Mouse (Mus musculus) forebrain, embryonic 10.5 days (tissue): ENCODE results near the gene Pvr. TPM values are rescaled to one million over a fixed set of nuclear protein-coding genes. Genes with fewer than 3 reads are reported as not detected.

Experiments used
- DNase-seq: peaks from one replicate; pipeline ENCODE4 v3.0.0-alpha.2; 2017; ENCODE audit warnings: low spot score; ENCODE audit errors: extremely low spot score
- H3K27ac ChIP-seq: fragments of 300-500 bp; sonication (generic); 2 replicates; pipeline ENCODE4 v1.5.1; 2016; ENCODE audit warnings: mild to moderate bottlenecking
- H3K27me3 ChIP-seq: fragments of 300-500 bp; sonication (generic); 2 replicates; pipeline ENCODE4 v1.6.1; 2016; ENCODE audit warnings: mild to moderate bottlenecking; ENCODE audit not compliant: poor library complexity, severe bottlenecking
- H3K36me3 ChIP-seq: fragments of 300-500 bp; sonication (generic); replicated peaks from 2 replicates; pipeline ENCODE4 v1.6.1; 2016; ENCODE audit warnings: mild to moderate bottlenecking, moderate library complexity
- H3K4me1 ChIP-seq: fragments of 300-500 bp; sonication (generic); 2 replicates; pipeline ENCODE4 v1.6.1; 2016
- H3K4me3 ChIP-seq: fragments of 300-500 bp; sonication (generic); 2 replicates; pipeline ENCODE4 v1.5.1; 2016; ENCODE audit warnings: mild to moderate bottlenecking, moderate library complexity
- H3K9me3 ChIP-seq: fragments of 300-500 bp; sonication (generic); 2 replicates; pipeline ENCODE4 v1.6.1; 2016; ENCODE audit warnings: mild to moderate bottlenecking, moderate library complexity
- WGBS: fragments of 180-500 bp; shearing (Covaris S2); methylation state at CpG from one replicate; pipeline ENCODE4 v1.1.7; 2016; 5-methylcytosine and 5-hydroxymethylcytosine counted together
- polyA plus RNA-seq: library from polyadenylated mRNA; unstranded; fragments of >200 nt; fragmentation: Nextera tagmentation; extraction: Ambion mirVana; gene quantifications from 2 replicates; pipeline ENCODE4 v1.2.1, GENCODE M21; 2016

Gene Pvr
- polyA plus RNA-seq, 1 experiment from 2014 or later, result 4.8 TPM

- H3K27ac ChIP-seq, result no peak overlapping the region
- no peak overlapping the region for H3K4me3 ChIP-seq
- DNase-seq, result no peak
- H3K4me1 ChIP-seq, result peaks cover 22% of the 10 kb centered on the region
- peaks cover 5% of the 10 kb centered on the region; the same call in 1 of the 2 replicates for H3K9me3 ChIP-seq
- no peaks in the 10 kb centered on the region for H3K36me3 ChIP-seq
- H3K27me3 ChIP-seq, result no peaks in the 10 kb centered on the region
- WGBS, result 77% methylated on average over 12 of the region's 12 CpGs
These were observed 28.0 kb upstream of the Pvr start for GRCm38 (mm10) chr7:19948956-19949355.

GRCm38 (mm10) chr7:19945821-19946515 is 25.0 kb upstream of the Pvr start:
- Histone ChIP-seq H3K4me1 (0 out of 2 replicates have a peak, but pooled peaks cover 5% of the 10 kb centered on the region), H3K27ac (no peak overlapping the region), H3K27me3 (no peaks in the 10 kb centered on the region), H3K9me3 (peaks cover 9% of the 10 kb centered on the region; the same call in 1 of the 2 replicates), H3K36me3 (no peaks in the 10 kb centered on the region), H3K4me3 (no peak overlapping the region)
- 90% methylated on average over 13 of the region's 13 CpGs for WGBS
- DNase-seq, result no peak

- no peak for DNase-seq
- Histone ChIP-seq H3K36me3 (no peaks in the 10 kb centered on the region), H3K4me1 (no peaks in the 10 kb centered on the region), H3K4me3 (no peak overlapping the region), H3K9me3 (peaks cover 6% of the 10 kb centered on the region; the same call in 1 of the 2 replicates), H3K27ac (no peak overlapping the region), H3K27me3 (no peaks in the 10 kb centered on the region)
- WGBS, result 94% methylated on average over 5 of the region's 5 CpGs
These were observed 24.2 kb upstream of the Pvr start for GRCm38 (mm10) chr7:19945201-19945600.

GRCm38 (mm10) chr7:19944709-19945108 is 23.7 kb upstream of the Pvr start:
- H3K4me3 ChIP-seq, result no peak overlapping the region
- 94% methylated on average over 8 of the region's 8 CpGs for WGBS
- DNase-seq, result no peak
- no peaks in the 10 kb centered on the region for H3K27me3 ChIP-seq
- no peak overlapping the region for H3K27ac ChIP-seq
- H3K36me3 ChIP-seq, result no peaks in the 10 kb centered on the region
- no peaks in the 10 kb centered on the region for H3K4me1 ChIP-seq
- H3K9me3 ChIP-seq, result peaks cover 6% of the 10 kb centered on the region; the same call in 1 of the 2 replicates

GRCm38 (mm10) chr7:19940256-19940655 is 19.3 kb upstream of the Pvr start:
- WGBS, result 54% methylated on average over 6 of the region's 6 CpGs
- DNase-seq, result no peak
- Histone ChIP-seq H3K27me3 (no peaks in the 10 kb centered on the region), H3K4me3 (no peak overlapping the region), H3K4me1 (no peaks in the 10 kb centered on the region), H3K27ac (no peak overlapping the region), H3K9me3 (peaks cover 9% of the 10 kb centered on the region; the same call in 1 of the 2 replicates), H3K36me3 (no peaks in the 10 kb centered on the region)

- H3K9me3 ChIP-seq, result peaks cover 9% of the 10 kb centered on the region; the same call in 1 of the 2 replicates
- H3K27me3 ChIP-seq, result no peaks in the 10 kb centered on the region
- H3K36me3 ChIP-seq, result no peaks in the 10 kb centered on the region
- no peak overlapping the region for H3K4me3 ChIP-seq
- WGBS, result 71% methylated on average over 11 of the region's 12 CpGs
- DNase-seq, result no peak
- H3K4me1 ChIP-seq, result no peaks in the 10 kb centered on the region
- no peak overlapping the region for H3K27ac ChIP-seq
These were observed 18.7 kb upstream of the Pvr start for GRCm38 (mm10) chr7:19939555-19940235.

GRCm38 (mm10) chr7:19937229-19937821 is 16.4 kb upstream of the Pvr start:
- H3K4me3 ChIP-seq, result no peak overlapping the region
- WGBS, result 88% methylated on average over 11 of the region's 11 CpGs

GRCm38 (mm10) chr7:19935961-19936360 is 15.0 kb upstream of the Pvr start:
- no peak overlapping the region for H3K27ac ChIP-seq
- no peak for DNase-seq
- H3K4me3 ChIP-seq, result no peak overlapping the region
- WGBS, result 92% methylated on average over 6 of the region's 6 CpGs
- no peaks in the 10 kb centered on the region for H3K36me3 ChIP-seq
- peaks cover 14% of the 10 kb centered on the region for H3K4me1 ChIP-seq
- H3K27me3 ChIP-seq, result peaks cover 15% of the 10 kb centered on the region
- H3K9me3 ChIP-seq, result peaks cover 3% of the 10 kb centered on the region; the same call in 1 of the 2 replicates

More at GRCm38 (mm10) chr7:19937229-19937821, 16.4 kb upstream of the Pvr start:
- Histone ChIP-seq H3K4me1 (peaks cover 11% of the 10 kb centered on the region), H3K27me3 (peaks cover 5% of the 10 kb centered on the region), H3K36me3 (no peaks in the 10 kb centered on the region), H3K9me3 (peaks cover 3% of the 10 kb centered on the region; the same call in 1 of the 2 replicates), H3K27ac (no peak overlapping the region)
- DNase-seq, result no peak

GRCm38 (mm10) chr7:19935171-19935751 is 14.3 kb upstream of the Pvr start:
- no peak overlapping the region for H3K27ac ChIP-seq
- peaks cover 15% of the 10 kb centered on the region for H3K27me3 ChIP-seq
- H3K4me3 ChIP-seq, result no peak overlapping the region
- no peaks in the 10 kb centered on the region for H3K36me3 ChIP-seq
- peaks cover 3% of the 10 kb centered on the region; the same call in 1 of the 2 replicates for H3K9me3 ChIP-seq
- peaks cover 14% of the 10 kb centered on the region for H3K4me1 ChIP-seq
- DNase-seq, result no peak
- WGBS, result 87% methylated on average over 20 of the region's 20 CpGs

GRCm38 (mm10) chr7:19932877-19933809 is 12.2 kb upstream of the Pvr start:
- Histone ChIP-seq H3K9me3 (peaks cover 2% of the 10 kb centered on the region; the same call in 1 of the 2 replicates), H3K36me3 (no peaks in the 10 kb centered on the region), H3K27ac (no peak overlapping the region), H3K27me3 (peaks cover 15% of the 10 kb centered on the region), H3K4me1 (peaks cover 14% of the 10 kb centered on the region), H3K4me3 (peak overlapping the region; percentile 35)
- DNase-seq, result no peak
- WGBS, result 31% methylated on average over 20 of the region's 21 CpGs

GRCm38 (mm10) chr7:19932133-19932876 is 11.3 kb upstream of the Pvr start:
- H3K9me3 ChIP-seq, result 0 out of 2 replicates have a peak, but pooled peaks cover 2% of the 10 kb centered on the region
- WGBS, result 33% methylated on average over 13 of the region's 13 CpGs
- no peak overlapping the region for H3K27ac ChIP-seq
- peaks cover 14% of the 10 kb centered on the region for H3K4me1 ChIP-seq
- H3K36me3 ChIP-seq, result no peaks in the 10 kb centered on the region
- no peak for DNase-seq
- H3K27me3 ChIP-seq, result peaks cover 15% of the 10 kb centered on the region
- H3K4me3 ChIP-seq, result peak overlapping the region; percentile 35; the same call in 1 of the 2 replicates
